Mouse (Mus musculus) cortical plate, adult 2 months (tissue): ENCODE results near the gene Olfr376. TPM values are rescaled to one million over a fixed set of nuclear protein-coding genes. Genes with fewer than 3 reads are reported as not detected.

Source experiments
- H3K27ac ChIP-seq: fragments of 200-500 bp; 2 replicates; pipeline ENCODE4 v1.5.1; 2012; ENCODE audit warnings: low read length, control low read depth, inconsistent platforms; ENCODE audit not compliant: insufficient read depth
- H3K4me1 ChIP-seq: fragments of 200-500 bp; 2 replicates; pipeline ENCODE4 v1.6.1; 2011; ENCODE audit warnings: low read length; ENCODE audit not compliant: control insufficient read depth, insufficient read depth
- H3K4me3 ChIP-seq: fragments of 200-500 bp; 2 replicates; pipeline ENCODE4 v1.5.1; 2011; ENCODE audit warnings: mild to moderate bottlenecking, low read length, control low read depth; ENCODE audit not compliant: insufficient read depth
- CTCF ChIP-seq: fragments of 200-500 bp; IDR thresholded peaks from 2 replicates; pipeline ENCODE4 v1.5.1; 2011; ENCODE audit warnings: mild to moderate bottlenecking, control low read depth, low read length; ENCODE audit not compliant: insufficient read depth; ENCODE audit errors: extremely low read depth
- POLR2A ChIP-seq: fragments of 200-500 bp; IDR thresholded peaks from 2 replicates; pipeline ENCODE4 v1.6.1; 2011; ENCODE audit warnings: mild to moderate bottlenecking, low read length, control low read depth; ENCODE audit not compliant: insufficient read depth; ENCODE audit errors: extremely low read depth
- polyA plus RNA-seq: library from polyadenylated mRNA; depleted of rRNA; stranded (reverse); fragments of >200 nt; gene quantifications from 2 replicates; pipeline ENCODE4 v1.2.3, GENCODE M21; 2012; rRNA removed

The Olfr376 gene
- polyA plus RNA-seq, 1 experiment = not detected

DNA sequence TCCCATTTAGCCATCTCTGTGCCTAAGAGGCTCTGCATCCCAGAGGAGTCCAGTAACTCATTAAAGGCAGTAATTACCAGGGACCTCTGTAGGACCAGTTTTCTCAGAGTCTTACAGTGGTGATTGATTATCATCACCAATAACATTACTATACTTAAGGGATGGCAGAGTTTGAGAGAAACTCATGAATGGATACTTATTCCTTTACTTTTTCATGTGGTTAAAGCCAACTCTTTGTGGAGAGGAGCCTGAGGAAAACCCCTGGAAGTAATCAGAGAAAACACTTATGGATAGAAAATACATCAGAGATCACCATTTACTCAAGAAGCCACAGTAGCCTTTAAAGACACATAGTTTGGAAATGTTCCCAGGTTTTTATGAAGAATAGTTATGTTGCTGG, 28.5 kb downstream of the Olfr376 start, which contains the start of gene Olfr1:
Gene Olfr1 (minus strand): TSS at position 101 of the 400 bp plus-strand sequence.
- TF ChIP-seq POLR2A (no peak), CTCF (no peak)

More for the DNA sequence above, 28.5 kb downstream of the Olfr376 start, which contains the start of gene Olfr1:
- Histone ChIP-seq H3K4me3 (no peak within 1 kb of the TSS), H3K4me1 (no peaks in the 10 kb centered on the region), H3K27ac (no peak within 1 kb of the TSS)

Other genes starting within 250 kb of the Olfr376 start
- 0.13 and 0.15 TPM in 2 replicates for gene Haspin, start 233.0 kb upstream of the Olfr376 start, polyA plus RNA-seq
- 0.35 and 0.68 TPM in 2 replicates for gene P2rx5, start 210.8 kb upstream of the Olfr376 start, polyA plus RNA-seq
- 62.8 and 69.7 TPM in 2 replicates for gene Emc6, start 194.2 kb upstream of the Olfr376 start, polyA plus RNA-seq
- 13.3 and 13.6 TPM in 2 replicates for gene Tax1bp3, start 194.2 kb upstream of the Olfr376 start, polyA plus RNA-seq
- gene Ctns, start 172.2 kb upstream of the Olfr376 start, polyA plus RNA-seq = 23.5 and 24.5 TPM in 2 replicates
- 4.1 and 4.4 TPM in 2 replicates for gene Shpk, start 171.8 kb upstream of the Olfr376 start, polyA plus RNA-seq
- 0.13 and 0.19 TPM in 2 replicates for gene Trpv1, start 137.0 kb upstream of the Olfr376 start, polyA plus RNA-seq
- 0.52 and 0.62 TPM in 2 replicates for gene Trpv3, start 103.9 kb upstream of the Olfr376 start, polyA plus RNA-seq
- gene Aspa, start 41.6 kb upstream of the Olfr376 start, polyA plus RNA-seq = 29.5 and 34.3 TPM in 2 replicates
- not detected in 2 replicates for gene Gm49340, start 41.5 kb upstream of the Olfr376 start, polyA plus RNA-seq
- 0.08 and 0.13 TPM in 2 replicates for gene Spata22, start 41.5 kb upstream of the Olfr376 start, polyA plus RNA-seq
- gene Olfr20, start 20.5 kb upstream of the Olfr376 start, polyA plus RNA-seq = not detected in 2 replicates
- not detected in 2 replicates for gene Olfr1, start 28.4 kb downstream of the Olfr376 start, polyA plus RNA-seq
- not detected in 2 replicates for gene Olfr378, start 57.2 kb downstream of the Olfr376 start, polyA plus RNA-seq
- gene Olfr380, start 86.3 kb downstream of the Olfr376 start, polyA plus RNA-seq = not detected in 2 replicates
- not detected in 2 replicates for gene Olfr381, start 120.4 kb downstream of the Olfr376 start, polyA plus RNA-seq
- not detected in 2 replicates for gene Olfr382, start 146.0 kb downstream of the Olfr376 start, polyA plus RNA-seq
- not detected in 2 replicates for gene Olfr385, start 221.8 kb downstream of the Olfr376 start, polyA plus RNA-seq
- gene Olfr384, start 227.3 kb downstream of the Olfr376 start, polyA plus RNA-seq = not detected in 2 replicates